Mouse (Mus musculus) embryonic stem cell, embryonic (primary cell): Measurements from ENCODE around the gene Akr1e1.
"Not testable (repeated sequence)": the region's sequence is repeated elsewhere in the genome, so short reads cannot be mapped to it uniquely, and the experiment has no call there.

Experiments used
- CTCF ChIA-PET, 4 experiments: fragments of 300-600 bp in 2 of 4; fragments of 350-600 bp in 2 of 4; sonication (Branson Sonifier 250); formaldehyde crosslinking; loops; one replicate each; lab custom pipeline; 2022; ENCODE audit warnings: inconsistent platforms in 2 of 4; lab: Charles Lee
- POLR2A ChIA-PET, 4 experiments: fragments of 300-600 bp in 2 of 4; fragments of 350-600 bp in 2 of 4; sonication (Branson Sonifier 250); formaldehyde crosslinking; loops; one replicate each; lab custom pipeline; 2022; ENCODE audit warnings: antibody characterized with exemption in 4 of 4, inconsistent platforms in 1 of 4; lab: Charles Lee

Gene Akr1e1

DNA sequence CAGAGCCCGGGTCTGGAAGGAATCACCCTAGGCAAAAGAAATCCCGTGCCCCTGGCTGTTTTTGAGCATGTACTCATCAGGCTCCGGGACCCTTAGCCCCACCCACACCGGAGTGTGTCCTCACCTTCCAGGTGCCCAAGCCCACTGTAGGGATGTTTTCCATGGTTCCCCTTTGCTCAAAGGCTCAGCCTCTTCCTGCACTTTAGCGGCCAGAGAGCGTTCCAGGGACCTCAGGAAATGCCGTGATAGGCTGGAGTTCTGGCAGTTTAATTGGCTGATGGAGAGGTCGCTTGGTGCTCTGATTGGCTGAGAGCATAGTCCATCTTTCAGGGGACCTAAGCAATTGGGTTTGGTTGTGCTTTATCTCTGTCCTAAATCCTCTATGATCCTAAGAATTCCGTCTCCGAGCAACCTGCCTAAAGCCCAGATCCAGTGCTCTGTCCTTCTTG, at the start of gene Akr1e1:
TSS of gene Akr1e1 (minus strand) at position 214 of the 449 bp plus-strand sequence.
- CTCF ChIA-PET = no interaction called here
- POLR2A ChIA-PET = no interaction called here

DNA sequence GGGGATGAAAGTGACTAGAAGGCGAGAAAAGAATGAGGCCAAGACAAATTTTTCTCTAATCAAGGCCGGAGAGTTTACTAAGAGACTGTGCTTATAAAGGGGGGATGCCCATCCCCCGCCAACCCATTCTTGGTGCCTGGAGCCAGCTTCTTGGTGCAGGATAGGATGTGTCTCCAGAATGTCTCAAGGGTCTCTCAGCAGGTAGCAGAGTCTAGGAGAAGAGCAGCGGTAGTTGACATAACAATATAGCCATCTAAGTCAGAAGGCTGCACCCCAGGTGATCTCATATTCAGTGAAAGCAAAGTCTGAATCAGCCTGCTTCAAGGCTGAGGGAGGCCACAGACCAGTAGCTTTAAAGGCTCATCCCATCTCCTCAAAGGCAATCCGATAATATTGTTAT, 49.4 kb upstream of the Akr1e1 start:
- ChIA-PET CTCF (interaction anchor here in 1 of 4 experiments (0.7 kb wide), 1 partner anchor 8 kb away, joined by 3 read pairs; no protein-coding TSS in a partner anchor), POLR2A (no interaction called here)

DNA sequence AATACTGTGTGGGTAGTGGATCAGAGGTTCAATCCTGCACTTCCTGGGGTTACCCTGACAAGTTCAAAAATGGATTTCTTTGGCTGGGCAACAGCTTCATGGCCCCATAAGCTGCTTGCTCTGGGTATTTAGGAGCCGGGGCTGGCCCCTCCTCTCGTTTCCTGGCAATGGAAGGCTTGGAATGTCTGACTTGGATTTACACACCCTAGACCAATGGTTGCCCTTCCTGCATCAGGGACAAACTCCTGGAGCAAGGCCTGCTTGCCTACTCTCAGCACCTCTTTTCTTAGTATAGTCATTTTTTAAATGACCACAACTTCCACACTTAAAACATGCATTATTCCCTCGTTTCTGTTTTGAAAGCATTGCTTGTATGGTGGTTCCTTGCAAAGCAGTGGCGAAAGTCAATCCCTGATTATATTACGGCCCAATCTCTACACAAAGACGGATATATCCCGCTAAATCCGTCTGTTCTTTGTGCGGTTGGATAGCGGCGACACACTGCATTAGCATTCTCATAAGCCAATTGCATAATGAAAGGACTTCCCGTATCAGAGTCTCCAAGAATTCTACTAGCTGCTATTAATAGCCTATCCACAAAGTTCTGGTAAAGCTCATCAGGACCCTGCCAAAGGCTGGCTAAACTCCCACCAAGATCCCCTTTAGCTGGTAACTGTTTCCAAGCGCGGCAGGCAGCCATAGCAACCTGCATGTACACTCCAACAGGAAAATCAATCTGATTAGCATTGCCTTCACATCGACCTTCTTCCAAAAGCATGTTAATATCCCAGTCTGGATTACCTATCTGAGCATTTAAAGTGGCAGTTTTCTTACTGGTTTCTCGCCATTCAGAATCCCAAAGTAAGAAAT, 47.5 kb upstream of the Akr1e1 start:
- POLR2A ChIA-PET = no interaction called here

DNA sequence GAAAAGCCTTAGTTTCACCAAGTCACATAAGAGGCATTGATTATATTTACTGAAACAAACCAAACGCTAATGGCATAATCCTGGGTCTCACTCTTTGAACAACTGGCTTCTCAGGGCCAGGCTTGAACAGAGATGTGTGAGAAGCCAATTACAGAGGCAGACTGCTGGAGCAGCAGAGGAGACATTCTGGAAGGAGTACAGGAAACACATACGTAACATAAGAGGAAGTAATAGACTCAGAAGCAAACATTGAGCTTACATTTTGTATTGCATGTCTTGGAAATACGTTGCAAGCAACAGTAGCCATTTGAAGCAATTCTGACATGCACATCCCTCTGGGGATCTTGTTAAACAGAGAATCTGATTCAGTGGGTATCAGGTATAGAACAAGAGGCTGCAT, 41.2 kb upstream of the Akr1e1 start:
- CTCF ChIA-PET = no interaction called here
- POLR2A ChIA-PET = no interaction called here

More for the DNA sequence above, 47.5 kb upstream of the Akr1e1 start:
- CTCF ChIA-PET = no interaction called here

DNA sequence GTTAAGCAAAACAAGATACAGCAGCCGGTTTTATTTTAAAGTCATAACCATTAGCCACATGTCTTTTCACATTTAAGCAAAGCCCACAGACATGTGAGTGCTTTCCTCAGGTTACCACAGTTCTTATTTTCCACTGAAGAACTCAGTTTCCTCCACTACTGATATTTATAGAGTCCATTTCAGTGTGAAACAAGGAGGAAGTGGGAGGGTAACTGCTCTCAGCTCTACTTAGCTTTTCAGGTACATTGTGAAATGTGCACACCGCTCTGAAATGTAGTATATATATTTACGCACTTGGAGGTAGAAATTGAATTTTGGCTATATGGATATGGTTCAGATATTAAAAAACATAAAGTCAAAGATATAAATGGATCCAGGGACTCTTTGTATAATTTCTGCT, 36.3 kb upstream of the Akr1e1 start:
- ChIA-PET POLR2A (no interaction called here), CTCF (no interaction called here)

DNA sequence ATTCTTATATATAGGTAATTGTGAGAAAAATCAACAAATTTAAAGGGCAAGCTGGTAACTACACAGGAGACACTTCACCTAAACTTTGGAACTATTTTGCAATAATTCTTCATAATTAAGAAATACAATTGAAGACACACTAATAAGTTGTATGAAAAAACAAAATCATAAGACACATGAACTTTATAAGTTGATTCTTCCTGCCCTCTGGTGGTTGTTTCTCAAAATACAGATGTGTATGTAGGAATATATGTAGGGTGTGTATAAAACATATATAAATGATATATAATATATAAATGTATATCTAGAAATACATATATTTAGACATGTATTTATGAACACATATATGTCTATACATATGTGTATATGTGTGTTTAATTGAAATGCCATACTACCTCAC, 1.9 kb upstream of the Akr1e1 start:
- ChIA-PET POLR2A (no interaction called here), CTCF (no interaction called here)

DNA sequence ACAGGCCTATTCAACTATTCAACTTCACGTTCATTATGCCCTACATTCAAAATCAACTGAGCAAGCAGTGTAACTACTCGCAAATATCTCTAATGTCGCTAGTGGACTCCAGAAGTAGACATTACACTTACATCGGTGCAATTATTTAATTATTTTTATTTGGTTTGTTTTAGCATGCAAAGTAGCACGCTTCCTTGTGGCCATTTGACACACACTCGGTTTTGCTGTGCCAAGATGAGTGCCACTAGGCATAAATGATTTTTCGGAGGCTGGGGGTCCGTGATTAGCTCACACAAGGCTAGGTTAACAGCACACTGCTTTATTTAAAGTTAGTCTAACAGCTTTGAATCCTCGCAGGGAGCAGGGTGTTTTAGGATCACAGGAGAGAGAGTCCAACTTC, 444 bp downstream of the Akr1e1 start:
- POLR2A ChIA-PET = no interaction called here
- CTCF ChIA-PET = no interaction called here

DNA sequence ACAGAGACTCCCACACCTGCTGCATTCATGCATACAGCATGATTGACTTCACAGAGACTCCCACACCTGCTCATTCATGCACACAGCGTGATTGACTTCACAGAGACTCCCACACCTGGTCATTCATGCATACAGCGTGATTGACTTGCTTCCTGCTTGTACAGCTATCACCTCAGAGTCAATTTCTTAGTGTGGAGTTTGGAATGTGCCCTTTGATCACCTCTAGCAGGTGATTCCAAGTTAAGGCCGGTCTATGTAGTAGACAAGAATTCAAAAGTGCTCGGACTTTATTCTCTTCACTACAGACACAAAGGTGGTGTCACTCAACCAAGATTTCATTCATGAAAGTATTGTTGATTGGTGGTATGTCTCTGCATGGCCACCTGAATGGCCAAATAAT, 2.2 kb downstream of the Akr1e1 start:
- CTCF ChIA-PET = interaction anchor here in 1 of 4 experiments (0.6 kb wide), 1 partner anchor 17 kb away, joined by 3 read pairs; no protein-coding TSS in a partner anchor

DNA sequence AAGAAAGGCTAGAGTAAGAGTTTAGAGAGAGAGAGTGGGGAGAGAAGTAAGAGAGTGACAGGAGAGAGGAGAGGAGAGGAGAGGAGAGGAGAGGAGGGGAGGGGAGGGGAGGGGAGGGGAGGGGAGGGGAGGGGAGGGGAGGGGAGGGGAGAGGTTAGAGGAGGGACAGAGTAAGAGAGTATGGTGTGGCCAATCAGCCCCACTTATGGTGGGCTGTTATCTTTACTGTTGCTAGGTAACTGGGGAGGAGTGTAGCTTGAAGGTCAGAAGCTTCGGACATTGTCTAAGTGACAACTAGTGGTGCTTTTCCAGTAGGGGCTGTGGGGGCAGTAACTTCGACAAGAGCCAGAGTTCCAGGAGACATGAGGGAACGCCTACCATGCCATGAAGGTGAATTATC, 5.5 kb downstream of the Akr1e1 start:
- CTCF ChIA-PET, POLR2A ChIA-PET: not testable (repeated sequence)

More for the DNA sequence above, 2.2 kb downstream of the Akr1e1 start:
- POLR2A ChIA-PET = no interaction called here

DNA sequence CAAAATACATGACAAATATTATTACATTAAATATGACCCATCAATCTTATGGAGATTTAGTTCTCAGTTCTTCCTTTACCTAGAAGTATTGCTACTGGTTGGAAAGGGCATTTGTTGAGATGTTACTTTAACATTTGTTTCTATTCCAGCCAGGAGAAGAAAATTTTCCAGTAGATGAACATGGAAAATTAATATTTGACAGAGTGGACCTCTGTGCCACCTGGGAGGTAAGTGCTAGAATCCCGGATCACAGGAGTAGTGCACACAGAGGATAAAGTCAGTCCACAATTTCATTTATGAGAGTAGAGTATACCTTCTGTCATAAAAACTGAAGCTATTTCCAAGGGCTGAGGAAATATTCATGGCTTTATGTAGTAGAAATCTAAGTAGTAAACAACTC, 32.1 kb downstream of the Akr1e1 start:
- ChIA-PET CTCF (no interaction called here), POLR2A (no interaction called here)

DNA sequence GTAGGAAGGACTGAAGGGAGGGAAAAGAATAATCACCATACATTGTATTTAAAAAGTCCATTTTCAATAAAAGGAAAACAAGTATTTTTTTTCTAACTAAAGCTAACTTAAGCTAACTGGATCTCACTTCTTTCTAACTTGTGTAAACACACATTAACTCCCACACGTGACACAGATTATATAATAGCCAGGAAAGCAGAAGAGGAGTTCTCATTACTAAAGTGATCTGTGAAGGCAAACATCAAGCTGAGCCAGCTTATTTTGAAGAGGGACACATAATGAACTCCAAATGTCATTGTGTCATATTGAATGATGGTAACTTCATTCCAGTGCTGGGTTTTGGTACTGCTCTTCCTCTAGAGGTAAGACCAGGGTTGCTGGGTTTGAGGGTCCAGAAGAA, 35.1 kb downstream of the Akr1e1 start, which contains the start of gene Akr1c21:
TSS of gene Akr1c21 (plus strand) at position 205 of the 400 bp plus-strand sequence.
- POLR2A ChIA-PET = no interaction called here
- CTCF ChIA-PET = no interaction called here

DNA sequence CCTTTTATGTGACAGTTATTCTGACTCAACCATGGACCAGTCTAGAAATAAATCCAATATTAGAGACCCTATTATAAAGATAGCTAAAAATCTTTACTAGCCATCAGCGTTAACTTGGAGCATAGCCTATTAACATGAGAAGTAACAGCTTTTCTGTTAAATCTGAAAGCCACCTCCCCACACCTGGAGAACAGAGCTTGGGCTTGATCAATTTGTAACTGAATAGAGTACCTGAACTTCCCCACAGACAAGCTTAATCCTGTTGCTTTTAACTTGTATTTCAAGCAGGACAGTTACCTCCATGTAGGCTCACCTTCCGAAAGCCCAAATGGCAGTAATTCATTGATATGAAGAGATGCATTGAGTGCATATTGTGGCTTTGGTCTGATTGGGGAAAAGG, 43.0 kb downstream of the Akr1e1 start:
- CTCF ChIA-PET = no interaction called here
- POLR2A ChIA-PET = no interaction called here

DNA sequence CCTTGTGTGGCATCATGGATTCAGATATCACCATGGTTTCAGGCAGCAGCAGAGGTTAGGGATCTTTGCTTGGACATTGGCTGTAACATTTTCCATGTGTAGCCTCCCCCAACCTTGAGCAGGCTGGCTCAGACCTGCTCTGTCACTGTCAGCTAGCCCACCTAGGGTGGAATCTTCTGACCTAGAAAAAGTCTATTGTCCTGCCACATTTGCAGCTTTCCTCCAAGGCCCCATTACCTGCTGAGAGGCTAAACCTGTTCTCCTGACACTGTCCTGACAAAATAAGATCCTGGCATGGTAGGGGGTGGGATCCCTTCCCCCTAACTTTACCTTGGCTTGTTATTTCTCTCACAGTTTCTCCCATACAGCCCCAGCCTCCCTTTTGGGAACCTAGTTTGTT, 48.5 kb downstream of the Akr1e1 start:
- POLR2A ChIA-PET = interaction anchor here in 1 of 4 experiments (0.7 kb wide), 1 partner anchor 270 kb away, joined by 3 read pairs; no protein-coding TSS in a partner anchor

DNA sequence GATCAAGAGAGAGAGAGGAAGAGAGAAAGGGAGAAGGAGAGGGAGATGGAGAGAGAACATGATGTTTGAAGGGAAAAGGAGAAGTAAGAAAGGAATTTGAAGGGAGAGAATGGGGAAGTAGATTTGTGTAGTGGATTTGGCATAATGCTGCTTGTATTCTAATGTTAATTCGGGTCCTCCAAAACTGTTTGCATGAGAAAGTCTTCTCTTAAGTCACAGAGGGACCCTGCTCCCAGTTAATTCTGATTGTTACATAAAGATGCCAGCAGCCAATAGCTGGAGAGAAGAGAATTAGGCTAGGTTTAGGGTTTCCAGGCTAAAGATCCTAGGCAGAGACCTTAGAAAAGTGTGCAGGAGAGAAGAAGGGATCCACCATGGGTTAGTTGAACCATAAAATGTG, 49.8 kb downstream of the Akr1e1 start:
- CTCF ChIA-PET = no interaction called here
- POLR2A ChIA-PET = no interaction called here

More for the DNA sequence above, 48.5 kb downstream of the Akr1e1 start:
- CTCF ChIA-PET = interaction anchor here in 1 of 4 experiments (0.6 kb wide), 1 partner anchor 297 kb away, joined by 3 read pairs; no protein-coding TSS in a partner anchor
